Mouse (Mus musculus): ENCODE results near the gene Jund.

GRCm38 (mm10) chr8:70654121-70654520 is 44.6 kb upstream of the Jund start:
- TF ChIP-seq MAX (IDR thresholded peaks at IDR 0.05) = no peak
- TF ChIP-seq CTCF (IDR thresholded peaks at IDR 0.05; ENCODE audit: control insufficient read depth, insufficient read depth, insufficient read length) = no peak
